Mouse (Mus musculus): ENCODE results near the gene 9030612E09Rik.
A peak's percentile ranks its signal among the peaks of the same experiment; 100 is the strongest.

- TF ChIP-seq CTCF (IDR thresholded peaks at IDR 0.05; ENCODE audit: control insufficient read depth, insufficient read depth, insufficient read length) = no peak
- TF ChIP-seq MAX (IDR thresholded peaks at IDR 0.05) = no peak
- TF ChIP-seq USF1 (IDR thresholded peaks at IDR 0.05; ENCODE audit: low read depth) = no peak
- no peak for TF ChIP-seq MYOG (IDR thresholded peaks at IDR 0.05; ENCODE audit: control insufficient read depth, extremely low read depth, insufficient read length)
- TF ChIP-seq FOSL1 (IDR thresholded peaks at IDR 0.05; ENCODE audit: insufficient read depth, low read length, poor library complexity, severe bottlenecking) = no peak
- peak; percentile 25 for TF ChIP-seq MYOD1 (IDR thresholded peaks at IDR 0.05; ENCODE audit: control insufficient read depth, insufficient read length, low read depth)
- no peak for TF ChIP-seq CEBPB (IDR thresholded peaks at IDR 0.05; ENCODE audit: low read depth)
Observed at GRCm38 (mm10) chr10:43143173-43143572, 31.3 kb upstream of the 9030612E09Rik start.

All from C2C12 (cell line).